Comparison of ENCODE assay signal across 8 mouse cellular contexts in genomic region chr17:35052271-35052798, GRCm38 (mm10). TPM values are rescaled to one million over a fixed set of nuclear protein-coding genes. Genes with fewer than 3 reads are reported as not detected.
DNase-seq lines count a peak whose midpoint lies in the region; ATAC-seq lines count a peak whose summit lies in the region.
"Had no signal": no experiment of that assay in that cellular context is flagged by ENCODE, and none has a peak within 500 bp of the region (broad histone marks: within the 10 kb centered on the region; RNA-seq: fewer than 3 reads in every experiment).

No protein-coding gene starts in this region.

- no peak for ATAC-seq in lung, embryonic 16.5 days (ENCODE audit: low read depth)
- no peak for ATAC-seq in forebrain, embryonic 11.5 days (replicated peaks; ENCODE audit: low FRiP score)
- no peak for ATAC-seq in limb, embryonic 13.5 days (ENCODE audit: low FRiP score, low read depth)
- ATAC-seq in stomach, embryonic 15.5 days (ENCODE audit: insufficient read depth, low FRiP score, low read depth): no peak

- H3K9ac ChIP-seq in lung, embryonic 16.5 days (ENCODE audit: low read length): peak overlapping the region; percentile 82
- H3K9ac ChIP-seq in forebrain, embryonic 11.5 days (ENCODE audit: low read length): peak overlapping the region; percentile 74
- H3K9ac ChIP-seq in limb, embryonic 13.5 days: peak overlapping the region; percentile 86
- peak overlapping the region; percentile 78; the same call in 1 of the 2 replicates for H3K9ac ChIP-seq in stomach, embryonic 15.5 days

- H3K36me3 ChIP-seq in lung, embryonic 16.5 days (ENCODE audit: control insufficient read depth, insufficient read depth, low read length): peaks cover 34% of the 10 kb centered on the region
- H3K36me3 ChIP-seq in forebrain, embryonic 11.5 days (ENCODE audit: control insufficient read depth, insufficient read depth, low read length): peaks cover 11% of the 10 kb centered on the region
- peaks cover 51% of the 10 kb centered on the region for H3K36me3 ChIP-seq in limb, embryonic 13.5 days
- peaks cover 32% of the 10 kb centered on the region for H3K36me3 ChIP-seq in stomach, embryonic 15.5 days

- 76% methylated on average over 12 of the region's 12 CpGs for WGBS in lung, embryonic 16.5 days
- 87% methylated on average over 12 of the region's 12 CpGs for WGBS in forebrain, embryonic 11.5 days
- 87% methylated on average over 12 of the region's 12 CpGs for WGBS in limb, embryonic 13.5 days
- WGBS in stomach, embryonic 15.5 days: 72% methylated on average over 12 of the region's 12 CpGs

- H3K4me2 ChIP-seq in lung, embryonic 16.5 days (ENCODE audit: low read depth, low read length): peak overlapping the region; percentile 97
- peak overlapping the region; percentile 88 for H3K4me2 ChIP-seq in forebrain, embryonic 11.5 days (ENCODE audit: low read depth, low read length, severe bottlenecking)
- H3K4me2 ChIP-seq in limb, embryonic 13.5 days (replicated peaks): peak overlapping the region; percentile 90
- peak overlapping the region; percentile 80 for H3K4me2 ChIP-seq in stomach, embryonic 15.5 days

- peak overlapping the region; percentile 81 for H3K4me3 ChIP-seq in lung, embryonic 16.5 days (ENCODE audit: low read length)
- peak overlapping the region; percentile 58; the same call in 1 of the 2 replicates for H3K4me3 ChIP-seq in forebrain, embryonic 11.5 days (ENCODE audit: low read depth, low read length)
- peak overlapping the region; percentile 68 for H3K4me3 ChIP-seq in limb, embryonic 13.5 days
- peak overlapping the region; percentile 65 for H3K4me3 ChIP-seq in stomach, embryonic 15.5 days (replicated peaks)

- peak overlapping the region; percentile 99 for H3K27ac ChIP-seq in lung, embryonic 16.5 days (ENCODE audit: low read length)
- peak overlapping the region; percentile 91 for H3K27ac ChIP-seq in forebrain, embryonic 11.5 days (ENCODE audit: low read depth, low read length)
- peak overlapping the region; percentile 98 for H3K27ac ChIP-seq in limb, embryonic 13.5 days
- peak overlapping the region; percentile 98 for H3K27ac ChIP-seq in stomach, embryonic 15.5 days

- H3K27me3 ChIP-seq in lung, embryonic 16.5 days (ENCODE audit: control insufficient read depth, insufficient read depth, low read depth, low read length): no peaks in the 10 kb centered on the region
- H3K27me3 ChIP-seq in forebrain, embryonic 11.5 days (ENCODE audit: control insufficient read depth, insufficient read depth, low read length): no peaks in the 10 kb centered on the region
- H3K27me3 ChIP-seq in limb, embryonic 13.5 days: no peaks in the 10 kb centered on the region
- H3K27me3 ChIP-seq in stomach, embryonic 15.5 days (replicated peaks): no peaks in the 10 kb centered on the region

- no peak for DNase-seq in lung, postnatal 10 days
- DNase-seq in forebrain, embryonic 11.5 days (ENCODE audit: low spot score): no peak
- DNase-seq in T-cell, adult 2 months (ENCODE audit: low spot score): no peak
- no peak for DNase-seq in layer of hippocampus, adult 9-11 months
- DNase-seq: cerebellum, adult 11 months had no signal

- H3K9me3 ChIP-seq in lung, embryonic 16.5 days (ENCODE audit: control insufficient read depth, low read length): no peaks in the 10 kb centered on the region
- no peaks in the 10 kb centered on the region; the same call in none of the 2 replicates for H3K9me3 ChIP-seq in forebrain, embryonic 11.5 days (ENCODE audit: control insufficient read depth, low read length)
- H3K9me3 ChIP-seq in limb, embryonic 13.5 days: no peaks in the 10 kb centered on the region
- H3K9me3 ChIP-seq in stomach, embryonic 15.5 days: no peaks in the 10 kb centered on the region

- H3K4me1 ChIP-seq in lung, embryonic 16.5 days (replicated peaks; ENCODE audit: control insufficient read depth, insufficient read depth, low read length): peaks cover 31% of the 10 kb centered on the region
- H3K4me1 ChIP-seq in forebrain, embryonic 11.5 days (replicated peaks; ENCODE audit: control insufficient read depth, insufficient read depth, low read length): peaks cover 25% of the 10 kb centered on the region
- H3K4me1 ChIP-seq in limb, embryonic 13.5 days: peaks cover 34% of the 10 kb centered on the region
- H3K4me1 ChIP-seq in stomach, embryonic 15.5 days: peaks cover 29% of the 10 kb centered on the region

RNA-seq across cellular contexts. Expression of gene Clic1, which starts 2.6 kb away (rescaled TPM):
- 298 and 322 TPM in 2 replicates for polyA plus RNA-seq in lung, embryonic 16.5 days (2015; fragmentation: Nextera tagmentation; extraction: Ambion mirVana)
- 67.7 and 74.5 TPM in 2 replicates for polyA plus RNA-seq in forebrain, embryonic 11.5 days (2014; fragmentation: Nextera tagmentation; extraction: Ambion mirVana)
- 247 and 266 TPM in 2 replicates for polyA plus RNA-seq in limb, embryonic 13.5 days (2015; fragmentation: Nextera tagmentation; extraction: Ambion mirVana)
- polyA plus RNA-seq in stomach, embryonic 15.5 days (2015; fragmentation: Nextera tagmentation; extraction: Ambion mirVana): 361 and 363 TPM in 2 replicates

RNA-seq across cellular contexts. Expression of gene Msh5, which starts 5.8 kb away (rescaled TPM):
- 4.7 and 4.9 TPM in 2 replicates for polyA plus RNA-seq in lung, embryonic 16.5 days (2015; fragmentation: Nextera tagmentation; extraction: Ambion mirVana)
- polyA plus RNA-seq in forebrain, embryonic 11.5 days (2014; fragmentation: Nextera tagmentation; extraction: Ambion mirVana): 5.8 and 7.9 TPM in 2 replicates
- 2.6 and 4.6 TPM in 2 replicates for polyA plus RNA-seq in limb, embryonic 13.5 days (2015; fragmentation: Nextera tagmentation; extraction: Ambion mirVana)
- 3.8 and 4.8 TPM in 2 replicates for polyA plus RNA-seq in stomach, embryonic 15.5 days (2015; fragmentation: Nextera tagmentation; extraction: Ambion mirVana)

RNA-seq across cellular contexts. Expression of gene Ddah2, which starts 6.5 kb away (rescaled TPM):
- polyA plus RNA-seq in lung, embryonic 16.5 days (2015; fragmentation: Nextera tagmentation; extraction: Ambion mirVana): 305 and 309 TPM in 2 replicates
- polyA plus RNA-seq in forebrain, embryonic 11.5 days (2014; fragmentation: Nextera tagmentation; extraction: Ambion mirVana): 489 and 543 TPM in 2 replicates
- polyA plus RNA-seq in limb, embryonic 13.5 days (2015; fragmentation: Nextera tagmentation; extraction: Ambion mirVana): 423 and 428 TPM in 2 replicates
- polyA plus RNA-seq in stomach, embryonic 15.5 days (2015; fragmentation: Nextera tagmentation; extraction: Ambion mirVana): 210 and 216 TPM in 2 replicates

RNA-seq across cellular contexts. Expression of gene Ly6g6c, which starts 12.9 kb away (rescaled TPM):
- polyA plus RNA-seq in lung, embryonic 16.5 days (2015; fragmentation: Nextera tagmentation; extraction: Ambion mirVana): 0.53 and 0.97 TPM in 2 replicates
- polyA plus RNA-seq in forebrain, embryonic 11.5 days (2014; fragmentation: Nextera tagmentation; extraction: Ambion mirVana): 0.20 TPM in 1 of 2 replicates, not detected in the other
- 0.15 TPM in 1 of 2 replicates, not detected in the other for polyA plus RNA-seq in limb, embryonic 13.5 days (2015; fragmentation: Nextera tagmentation; extraction: Ambion mirVana)
- 6.2 and 17.2 TPM in 2 replicates for polyA plus RNA-seq in stomach, embryonic 15.5 days (2015; fragmentation: Nextera tagmentation; extraction: Ambion mirVana)

RNA-seq across cellular contexts. Expression of gene Mpig6b, which starts 13.6 kb away (rescaled TPM):
- polyA plus RNA-seq in lung, embryonic 16.5 days (2015; fragmentation: Nextera tagmentation; extraction: Ambion mirVana): 1.1 and 1.2 TPM in 2 replicates
- 1.3 and 1.6 TPM in 2 replicates for polyA plus RNA-seq in forebrain, embryonic 11.5 days (2014; fragmentation: Nextera tagmentation; extraction: Ambion mirVana)
- polyA plus RNA-seq in limb, embryonic 13.5 days (2015; fragmentation: Nextera tagmentation; extraction: Ambion mirVana): 0.29 and 0.71 TPM in 2 replicates
- 0.44 and 0.73 TPM in 2 replicates for polyA plus RNA-seq in stomach, embryonic 15.5 days (2015; fragmentation: Nextera tagmentation; extraction: Ambion mirVana)
